Mouse (Mus musculus) erythroblast, embryonic 14.5 days (primary cell): ENCODE data around the gene Polr2f.

Experiments used
- GATA1 ChIP-seq: IDR thresholded peaks from 2 replicates; pipeline ENCODE4 v1.6.1; 2012; ENCODE audit warnings: low read length, inconsistent platforms, mixed read lengths
- TAL1 ChIP-seq: IDR thresholded peaks from 3 replicates; pipeline ENCODE4 v1.6.1; 2012; ENCODE audit warnings: low read length, inconsistent platforms, mixed read lengths

GRCm38 (mm10) chr15:79101531-79101930 is 39.3 kb upstream of the Polr2f start:
- no peak for TF ChIP-seq GATA1
- TF ChIP-seq TAL1: no peak
